Mouse (Mus musculus) spleen, postnatal 10 days (tissue): Measurements from ENCODE around the gene Slc25a35.
A peak's percentile ranks its signal among the peaks of the same experiment; 100 is the strongest.
"Not testable (repeated sequence)": the region's sequence is repeated elsewhere in the genome, so short reads cannot be mapped to it uniquely, and the experiment has no call there.

ENCODE experiments used
- DNase-seq, 2 experiments: peaks; one replicate each; pipeline ENCODE4 v3.0.0; 2021 to 2022; ENCODE audit warnings: low spot score in 2 of 2

Gene Slc25a35

DNA sequence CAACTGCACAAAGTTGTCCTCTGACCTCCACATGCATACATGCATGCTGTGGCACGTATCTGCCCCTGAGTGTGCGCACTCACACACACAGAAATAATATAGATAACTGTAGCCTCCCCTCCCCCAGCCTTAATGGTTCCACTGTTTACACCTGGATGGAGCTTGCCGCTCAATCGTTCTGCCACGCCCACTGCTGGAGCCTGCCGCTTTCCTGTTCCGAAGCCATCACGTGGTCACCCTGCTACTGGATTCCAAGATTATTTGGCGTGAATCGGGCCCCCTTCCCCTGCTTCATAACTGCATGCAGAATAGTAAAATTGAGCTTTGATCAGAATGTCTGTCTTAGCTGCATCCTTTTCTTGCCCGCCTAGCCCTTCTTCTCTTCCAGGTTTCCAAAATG lies 5.8 kb upstream of the Slc25a35 start:
- DNase-seq: not testable (repeated sequence)

GRCm38 (mm10) chr11:68963405-68963804 lies 4.5 kb upstream of the Slc25a35 start:
- no peak for DNase-seq

DNA sequence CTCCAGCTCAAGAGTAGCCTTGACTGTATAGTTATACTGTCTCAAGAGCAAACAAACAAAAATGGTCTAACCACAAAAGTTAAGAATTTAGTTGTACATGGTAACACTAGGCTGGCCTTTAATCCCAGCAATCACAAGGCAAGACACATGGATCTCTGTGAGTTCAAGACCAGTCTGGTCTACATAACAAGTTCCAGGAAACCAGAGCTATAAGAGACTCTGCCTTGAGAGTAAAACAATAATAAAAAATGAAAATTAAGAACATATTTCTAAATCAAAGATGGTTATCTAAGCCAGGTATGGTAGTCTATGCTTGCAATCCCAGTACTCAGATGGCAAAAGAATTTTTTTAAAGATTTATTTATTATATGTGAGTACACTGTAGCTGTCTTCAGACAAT lies 2.9 kb upstream of the Slc25a35 start:
- DNase-seq: no peak

DNA sequence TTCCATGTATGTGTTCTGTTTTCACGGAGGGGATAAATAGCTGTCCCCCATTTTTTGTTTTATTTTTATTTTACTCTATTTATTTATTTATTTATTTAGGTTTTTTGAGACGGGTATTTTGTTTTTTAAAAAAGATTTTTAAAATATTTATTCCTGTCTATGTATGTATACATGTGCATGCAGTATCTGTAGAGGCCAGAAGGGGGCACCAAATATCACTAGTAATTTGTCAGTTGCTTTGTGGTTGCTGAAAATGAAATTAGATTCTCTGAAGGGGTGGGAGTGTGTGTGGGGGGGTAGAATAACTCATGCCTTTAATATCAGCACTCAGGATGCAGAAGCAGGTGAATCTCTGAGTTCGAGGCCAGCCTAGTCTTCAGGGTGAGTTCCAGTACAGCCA lies 2.1 kb upstream of the Slc25a35 start:
- DNase-seq: peak; percentile 60 to 86

DNA sequence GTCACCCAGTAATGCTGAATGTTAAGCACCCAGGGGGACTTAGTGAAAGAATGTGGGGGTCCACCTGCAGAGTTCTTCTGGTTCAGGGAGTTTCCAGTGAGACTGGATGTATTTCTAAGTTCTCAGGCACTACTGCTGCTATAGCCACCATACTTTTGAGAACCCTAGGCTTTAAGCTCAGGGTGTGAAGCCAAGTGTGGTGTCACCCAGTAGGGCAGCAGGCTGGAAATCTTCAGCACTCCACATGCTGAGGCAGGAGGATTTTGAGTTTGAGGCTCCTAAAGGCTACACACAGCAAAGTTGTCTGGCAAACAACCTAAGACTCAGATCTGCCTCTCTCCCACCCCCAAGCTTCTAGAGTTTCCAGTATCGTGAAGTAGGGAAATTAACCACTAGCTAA lies 1.4 kb upstream of the Slc25a35 start:
- DNase-seq: no peak

DNA sequence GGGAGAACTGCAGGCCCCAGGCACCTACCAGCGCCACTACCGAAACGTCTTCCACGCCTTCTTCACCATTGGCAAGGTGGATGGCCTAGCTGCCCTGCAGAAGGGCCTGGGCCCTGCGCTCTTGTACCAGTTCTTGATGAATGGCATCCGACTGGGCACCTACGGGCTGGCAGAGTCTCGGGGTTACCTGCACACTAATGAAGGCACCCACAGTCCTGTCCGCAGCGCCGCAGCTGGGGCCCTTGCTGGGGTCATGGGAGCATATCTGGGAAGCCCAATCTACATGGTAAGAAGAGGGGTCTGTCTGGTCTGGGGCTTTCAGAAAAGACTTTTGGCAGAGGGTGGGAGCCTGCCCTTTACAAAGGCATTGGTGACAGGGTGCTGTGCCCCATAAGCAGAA lies 821 bp downstream of the Slc25a35 start:
- DNase-seq: no peak

DNA sequence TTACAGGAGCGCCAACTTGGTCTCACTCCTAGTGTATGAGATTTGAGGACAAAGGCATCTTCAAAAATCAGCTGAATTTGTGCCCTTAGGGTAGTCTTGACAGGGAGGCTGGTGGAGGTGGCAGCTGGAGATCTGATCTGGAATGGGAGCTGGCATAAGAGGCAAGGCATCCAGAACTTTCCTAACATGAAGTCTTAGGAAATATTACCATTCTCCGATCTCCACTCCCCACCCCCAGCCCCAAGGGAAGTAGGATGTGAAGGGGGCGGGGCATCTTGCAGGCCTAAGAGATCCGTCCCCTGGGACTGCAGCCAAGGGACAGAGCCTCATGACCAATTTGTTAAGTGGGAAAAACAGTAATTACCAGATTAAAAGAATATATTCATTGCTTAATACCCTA lies 2.3 kb downstream of the Slc25a35 start:
- no peak for DNase-seq

- DNase-seq: peak; percentile 58 to 83
Observed at GRCm38 (mm10) chr11:68973250-68974058, 5.5 kb downstream of the Slc25a35 start.

GRCm38 (mm10) chr11:68974059-68974450 lies 6.1 kb downstream of the Slc25a35 start:
- DNase-seq: no peak

GRCm38 (mm10) chr11:68975085-68975484 lies 7.2 kb downstream of the Slc25a35 start, which contains the start of gene Rangrf:
Gene Rangrf (minus strand): TSS chr11:68975185.
- no peak for DNase-seq

- no peak for DNase-seq
Observed at GRCm38 (mm10) chr11:68975601-68976000, 7.7 kb downstream of the Slc25a35 start.

- no peak for DNase-seq
Observed at GRCm38 (mm10) chr11:68979320-68979733, 11.4 kb downstream of the Slc25a35 start.

GRCm38 (mm10) chr11:68980919-68981318 lies 13.0 kb downstream of the Slc25a35 start:
- no peak for DNase-seq

DNA sequence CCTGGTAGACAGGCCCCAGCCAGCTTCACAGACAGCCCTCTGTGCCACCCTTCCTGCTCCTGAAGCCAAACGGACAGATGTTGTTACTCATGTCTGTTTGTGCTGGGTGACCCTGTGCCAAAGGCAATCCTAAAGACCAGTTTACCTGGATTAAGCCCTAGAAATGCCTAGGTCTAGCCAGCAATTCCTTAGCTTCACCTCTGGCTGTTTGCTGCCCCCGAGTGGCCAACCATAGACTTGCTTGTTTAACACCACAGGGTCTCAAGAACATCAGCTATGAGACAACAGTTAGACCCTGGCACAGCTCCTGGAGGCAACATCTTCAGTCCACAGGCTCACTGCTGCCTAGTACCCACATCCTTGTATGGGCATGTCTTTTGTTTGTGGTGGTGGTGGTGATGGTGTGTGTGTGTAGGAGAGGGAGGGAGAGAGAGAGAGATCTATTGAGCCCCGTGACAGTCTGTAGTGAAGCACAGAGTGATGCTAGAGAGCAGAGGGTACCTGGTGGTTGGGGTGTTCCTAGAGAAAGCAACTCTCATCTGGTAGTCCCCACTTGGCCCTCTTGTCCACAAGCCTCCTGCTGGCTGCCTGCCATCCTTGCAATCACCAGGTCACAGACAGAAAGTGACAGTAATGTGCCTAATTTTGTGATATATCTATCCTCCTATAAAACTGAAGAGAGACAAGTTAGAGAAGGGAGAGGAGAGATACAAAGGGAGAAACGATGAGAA lies 14.9 kb downstream of the Slc25a35 start:
- DNase-seq: peak; percentile 63 to 83

GRCm38 (mm10) chr11:68987365-68987882 lies 19.5 kb downstream of the Slc25a35 start:
- no peak for DNase-seq

DNA sequence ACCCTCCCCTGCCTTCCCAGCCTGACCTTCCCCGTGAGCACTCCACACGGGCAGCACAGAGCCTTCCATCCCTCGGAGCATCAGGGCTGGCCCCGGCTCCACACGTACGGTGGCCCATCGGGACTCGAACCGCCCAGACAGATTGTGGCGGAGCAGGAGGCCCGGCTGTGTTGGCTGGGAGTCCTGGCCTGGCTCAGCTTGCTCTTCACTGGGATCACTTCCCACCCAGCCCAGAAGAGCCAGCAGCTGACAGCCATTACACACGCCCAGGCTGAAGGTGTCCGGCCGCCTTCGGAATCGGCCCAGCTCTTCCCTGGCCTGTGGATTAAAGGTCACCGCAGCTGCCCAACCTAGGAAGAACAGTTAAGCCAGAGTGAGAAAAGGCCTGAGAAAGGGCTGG lies 20.4 kb downstream of the Slc25a35 start:
- no peak for DNase-seq

GRCm38 (mm10) chr11:68993122-68993521 lies 25.2 kb downstream of the Slc25a35 start:
- DNase-seq: no peak

GRCm38 (mm10) chr11:68994377-68994776 lies 26.4 kb downstream of the Slc25a35 start:
- peak in 1 of 2 experiments; percentile 45 for DNase-seq

- no peak for DNase-seq
Observed at GRCm38 (mm10) chr11:68997080-68997479, 29.1 kb downstream of the Slc25a35 start.

DNA sequence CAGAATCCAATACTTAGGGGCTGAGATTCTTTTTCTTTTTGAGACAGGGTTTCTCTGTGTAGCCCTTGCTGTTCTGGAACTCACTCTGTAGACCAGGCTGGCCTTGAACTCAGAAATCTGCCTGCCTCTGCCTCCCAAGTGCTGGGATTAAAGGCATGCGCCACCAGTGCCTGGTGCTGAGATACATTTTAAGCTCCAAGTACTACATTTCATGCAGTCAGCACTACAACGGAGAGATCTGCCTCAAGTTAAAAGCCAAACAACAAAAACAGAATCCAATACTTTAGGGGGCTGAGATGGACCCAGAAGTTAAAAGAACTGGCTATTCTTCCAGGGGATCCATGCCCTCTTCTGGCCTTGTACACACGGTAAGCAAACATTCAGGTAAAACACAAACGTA lies 34.9 kb downstream of the Slc25a35 start:
- not testable (repeated sequence) for DNase-seq

DNA sequence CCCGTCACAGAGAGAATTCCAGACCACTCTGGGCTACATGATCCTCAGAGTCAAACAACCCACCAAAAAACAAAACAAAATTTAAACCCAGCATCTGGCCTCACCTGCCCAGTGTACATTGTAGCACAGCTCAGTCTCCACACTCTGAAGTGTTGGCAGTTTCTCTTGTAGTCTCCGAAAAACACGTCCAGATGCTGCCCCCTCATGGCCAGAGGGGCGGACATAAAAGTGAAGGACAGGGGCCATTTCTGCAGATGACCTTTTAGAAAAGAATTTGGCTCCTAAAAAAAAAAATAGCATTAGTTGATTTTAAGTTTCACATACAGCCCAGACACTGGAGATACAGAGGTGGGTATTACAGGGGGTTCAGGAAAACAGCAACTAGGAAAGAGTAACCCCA lies 35.7 kb downstream of the Slc25a35 start:
- no peak for DNase-seq

GRCm38 (mm10) chr11:69005193-69005592 lies 37.3 kb downstream of the Slc25a35 start:
- DNase-seq: no peak

GRCm38 (mm10) chr11:69006575-69006974 lies 38.6 kb downstream of the Slc25a35 start:
- not testable (repeated sequence) for DNase-seq
